Mouse (Mus musculus) testis, postnatal 14 days (tissue): Measurements from ENCODE around the gene 6330409D20Rik.

Experiments
- DNase-seq: peaks from one replicate; pipeline ENCODE4 v3.0.0; 2021; ENCODE audit warnings: low spot score

Gene 6330409D20Rik

GRCm38 (mm10) chr2:32756674-32757055 lies 15.8 kb upstream of the 6330409D20Rik start:
- no peak for DNase-seq

DNA sequence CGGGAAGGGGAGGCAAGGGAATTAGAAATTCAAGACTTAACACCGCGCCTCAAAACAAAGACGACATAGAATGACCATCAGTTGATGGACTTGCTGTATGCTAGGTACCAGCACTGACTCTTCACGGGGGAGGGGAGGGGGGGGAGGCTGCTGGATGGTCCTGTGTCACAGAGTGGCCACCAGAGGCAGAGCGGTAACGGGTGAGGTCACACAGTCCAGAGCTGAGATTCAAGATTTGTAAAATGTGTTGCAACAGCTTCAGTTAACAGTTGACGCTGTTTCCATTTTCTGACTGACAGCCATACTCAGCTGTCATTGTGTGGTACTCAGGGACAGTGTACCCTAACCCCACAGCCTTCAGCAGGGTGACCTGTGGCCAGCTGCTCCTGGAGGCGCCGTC lies 11.4 kb upstream of the 6330409D20Rik start:
- DNase-seq = no peak

- DNase-seq = no peak
Observed at GRCm38 (mm10) chr2:32751665-32752033, 10.8 kb upstream of the 6330409D20Rik start.

GRCm38 (mm10) chr2:32750887-32751664 lies 10.3 kb upstream of the 6330409D20Rik start:
- DNase-seq = peak; percentile 62

DNA sequence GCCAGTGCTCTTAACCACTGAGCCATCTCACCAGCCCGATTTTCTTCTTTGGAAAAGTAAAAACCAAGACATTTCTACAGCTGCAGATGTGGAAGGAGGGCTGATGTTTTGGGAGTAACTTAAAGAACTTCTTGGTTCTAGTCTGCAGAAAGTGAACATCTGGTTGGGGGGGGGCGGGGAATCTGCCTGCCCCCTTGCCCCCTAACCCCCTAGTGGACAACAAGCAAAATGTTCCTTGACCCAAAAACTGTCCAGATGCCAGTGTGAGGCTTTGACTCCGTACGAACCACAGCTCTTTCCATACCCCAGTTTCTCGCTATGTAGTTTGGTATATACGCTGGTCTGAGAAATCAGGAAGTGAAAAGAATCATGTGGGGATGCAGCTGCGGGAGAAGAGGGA lies 9.4 kb upstream of the 6330409D20Rik start:
- no peak for DNase-seq

DNA sequence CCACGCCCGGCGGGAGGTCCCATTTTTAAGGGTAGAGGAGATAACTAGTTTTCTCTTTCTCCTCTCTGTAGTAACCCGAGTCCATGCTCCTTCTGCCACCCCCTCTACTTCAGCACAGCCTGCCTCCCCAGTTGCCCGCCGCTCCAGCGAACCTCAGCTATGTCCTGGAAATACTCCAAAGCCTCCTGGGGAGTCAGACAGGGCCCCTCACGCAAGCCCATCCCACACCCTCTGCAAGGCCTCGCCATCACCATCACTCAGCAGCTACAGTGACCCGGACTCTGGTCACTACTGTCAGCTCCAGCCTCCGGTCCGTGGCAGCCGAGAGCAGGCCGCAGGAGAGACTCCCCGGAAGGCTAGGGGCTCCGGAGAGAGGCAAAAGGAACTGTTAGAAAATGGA lies 8.3 kb upstream of the 6330409D20Rik start:
- DNase-seq = no peak

- DNase-seq = no peak
Observed at GRCm38 (mm10) chr2:32744272-32744982, 3.6 kb upstream of the 6330409D20Rik start.

GRCm38 (mm10) chr2:32742173-32742531 lies 1.3 kb upstream of the 6330409D20Rik start:
- no peak for DNase-seq

DNA sequence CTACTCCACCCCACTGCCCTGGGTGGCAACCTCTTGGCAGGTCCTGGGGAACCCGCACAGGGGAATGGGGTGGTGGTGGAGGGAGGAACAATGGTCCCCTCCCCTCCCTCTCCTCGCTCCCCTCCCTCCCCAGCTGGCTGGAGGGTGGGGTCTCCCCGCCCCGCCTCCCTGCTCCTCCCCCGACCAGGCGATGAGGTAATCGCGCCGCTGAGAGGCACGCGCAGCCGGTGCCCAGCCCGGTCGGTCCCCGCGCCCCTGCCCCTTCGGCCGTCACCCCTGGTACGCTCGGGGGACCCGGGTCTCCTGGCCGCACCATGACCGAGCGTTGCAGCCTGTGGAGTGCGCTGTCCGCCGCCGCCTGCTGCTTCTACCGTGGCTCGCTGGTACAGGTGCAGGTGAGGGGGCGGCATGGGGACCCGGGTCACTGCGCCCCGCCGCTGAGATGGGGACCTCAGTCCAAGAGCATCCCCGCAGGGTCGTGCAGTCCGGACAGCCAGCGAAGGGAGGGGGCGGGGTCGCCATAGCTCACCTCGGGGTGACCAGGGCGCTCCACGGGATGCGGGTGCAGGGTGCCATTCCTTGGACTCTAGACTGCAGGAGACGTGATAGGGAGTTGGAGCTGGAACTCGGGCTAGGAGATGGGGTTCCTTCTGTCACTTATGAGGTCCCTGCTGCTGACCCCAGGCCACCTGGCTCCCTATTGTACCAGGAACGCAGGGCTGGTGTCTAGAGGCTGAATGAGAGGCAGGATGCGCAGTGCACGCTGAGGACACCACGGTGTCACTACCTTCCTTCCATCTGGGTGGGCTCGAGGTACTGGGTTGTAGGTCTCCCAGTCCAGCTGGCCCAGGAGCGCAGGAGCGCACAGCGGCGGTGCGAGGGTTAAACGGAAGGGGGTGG lies 707 bp upstream of the 6330409D20Rik start:
- DNase-seq = no peak

GRCm38 (mm10) chr2:32739311-32739710 lies 1.5 kb downstream of the 6330409D20Rik start:
- no peak for DNase-seq

- no peak for DNase-seq
Observed at GRCm38 (mm10) chr2:32737008-32737407, 3.8 kb downstream of the 6330409D20Rik start.

DNA sequence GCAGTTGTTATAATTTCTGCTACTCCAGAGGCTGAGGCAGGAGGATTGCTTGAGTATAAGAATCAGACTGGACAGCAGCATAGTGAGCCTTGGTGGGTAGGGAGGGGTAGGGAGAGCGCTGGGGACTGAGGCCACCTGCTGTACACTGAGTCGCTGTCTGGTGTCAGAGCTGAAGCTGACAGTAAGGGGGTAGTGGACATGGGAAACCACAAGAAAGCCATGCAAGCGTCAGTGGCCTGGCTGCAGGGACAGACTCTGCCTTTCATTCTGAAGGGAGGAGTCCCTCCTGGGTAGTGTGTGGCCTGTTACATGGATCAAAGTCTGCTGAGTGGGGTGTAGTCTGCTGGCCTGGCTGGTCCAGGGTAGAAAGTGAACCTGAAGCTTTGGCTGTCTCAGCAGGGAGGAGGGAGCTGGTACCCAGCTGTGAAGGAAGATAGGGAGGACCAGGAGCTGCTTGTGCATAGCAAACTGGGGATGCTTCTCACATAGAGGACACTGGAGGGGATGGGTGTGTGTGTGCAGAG lies 4.4 kb downstream of the 6330409D20Rik start:
- DNase-seq = no peak

GRCm38 (mm10) chr2:32734933-32735332 lies 5.9 kb downstream of the 6330409D20Rik start:
- no peak for DNase-seq

GRCm38 (mm10) chr2:32734480-32734879 lies 6.3 kb downstream of the 6330409D20Rik start:
- no peak for DNase-seq

- no peak for DNase-seq
Observed at GRCm38 (mm10) chr2:32732695-32733094, 8.1 kb downstream of the 6330409D20Rik start.

GRCm38 (mm10) chr2:32731911-32732310 lies 8.9 kb downstream of the 6330409D20Rik start:
- no peak for DNase-seq

DNA sequence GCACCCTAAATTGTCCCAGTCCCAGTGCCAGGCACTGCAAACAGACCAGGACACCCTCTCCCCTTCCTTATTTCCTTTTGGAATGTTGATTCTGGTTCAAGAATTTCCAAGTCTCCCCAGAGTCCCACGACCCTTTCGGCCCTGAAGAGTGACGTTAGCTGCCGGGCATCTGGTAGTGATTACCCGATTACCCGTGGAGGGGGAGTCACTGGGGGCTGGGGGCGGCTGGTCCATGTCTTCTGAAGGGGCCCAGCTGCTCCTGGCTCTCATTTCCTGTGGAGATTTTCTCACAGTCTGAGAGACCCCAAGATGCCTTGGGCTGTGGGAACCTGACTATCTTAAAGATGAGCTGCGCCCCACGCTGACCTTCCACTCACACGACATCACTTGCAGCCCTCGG lies 10.0 kb downstream of the 6330409D20Rik start:
- no peak for DNase-seq

GRCm38 (mm10) chr2:32729547-32729946 lies 11.3 kb downstream of the 6330409D20Rik start:
- DNase-seq = no peak

GRCm38 (mm10) chr2:32728463-32728862 lies 12.4 kb downstream of the 6330409D20Rik start:
- DNase-seq = no peak

DNA sequence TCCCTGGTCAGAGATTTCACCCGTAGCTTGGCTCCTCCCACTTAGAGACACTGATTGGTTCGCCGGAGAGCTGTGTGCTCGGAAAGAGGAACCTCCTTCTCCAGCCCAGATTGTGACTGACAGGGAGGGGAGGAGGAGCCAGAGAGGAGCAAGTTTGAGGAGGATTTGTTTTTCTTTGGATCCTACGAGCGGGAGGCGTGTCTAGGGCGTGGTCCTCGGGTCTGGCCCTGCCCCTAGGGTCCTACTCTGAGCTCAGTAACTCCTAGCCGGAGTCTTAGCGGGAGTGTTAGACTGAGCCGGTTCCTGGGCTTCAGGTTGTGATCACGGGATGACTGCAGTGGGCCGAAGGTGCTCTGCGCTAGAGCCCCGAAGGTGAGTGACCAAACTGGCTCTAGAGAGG lies 13.4 kb downstream of the 6330409D20Rik start:
- peak; percentile 91 for DNase-seq

GRCm38 (mm10) chr2:32724832-32725790 lies 15.7 kb downstream of the 6330409D20Rik start:
- no peak for DNase-seq
